Mouse (Mus musculus) stomach, embryonic 16.5 days (tissue): Measurements from ENCODE around the gene Flot2. TPM values are rescaled to one million over a fixed set of nuclear protein-coding genes. Genes with fewer than 3 reads are reported as not detected.

Source experiments
- microRNA counts: library from miRNA; unstranded; fragments of <30 nt; microRNA quantifications from one replicate; lab custom pipeline; 2016
- microRNA-seq: library from miRNA; unstranded; fragments of <30 nt; microRNA quantifications from one replicate; pipeline ENCODE4, GENCODE M21; 2016
- polyA plus RNA-seq: library from polyadenylated mRNA; unstranded; fragments of >200 nt; fragmentation: Nextera tagmentation; extraction: Ambion mirVana; gene quantifications from 2 replicates; pipeline ENCODE4 v1.2.1, GENCODE M21; 2015

Flot2 gene
- polyA plus RNA-seq, 1 experiment from 2014 or later = 59.0 TPM

MicroRNAs within 50 kb of the gene (microRNA counts, 519-probe panel; counts per million panel counts)
- microRNA mmu-miR-144 (lab: Ali Mortazavi, UCI) (3,708 counts per million, percentile 86 among the panel's probes with 10 or more counts), microRNA mmu-miR-451 (lab: Ali Mortazavi, UCI) (3,336 counts per million, percentile 77 among the panel's probes with 10 or more counts)

Small RNA genes lying within 50 kb of the gene (microRNA-seq; reads per million reads assigned to microRNA genes)
- 211 reads per million, percentile 62 among the genes with 10 or more reads in this experiment for gene Mir144
- not detected for gene Mir451a
- gene Mir451b = not detected

Other genes with a start within 250 kb of the Flot2 start
- gene Pipox, start 143.8 kb upstream of the Flot2 start, polyA plus RNA-seq = 20.8 and 23.5 TPM in 2 replicates
- 2.0 and 2.3 TPM in 2 replicates for gene Sez6, start 107.1 kb upstream of the Flot2 start, polyA plus RNA-seq
- gene Phf12, start 55.2 kb upstream of the Flot2 start, polyA plus RNA-seq = 10.9 and 11.5 TPM in 2 replicates
- 12.1 and 13.8 TPM in 2 replicates for gene Dhrs13, start 5.7 kb upstream of the Flot2 start, polyA plus RNA-seq
- 28.3 and 29.0 TPM in 2 replicates for gene Eral1, start 42.5 kb downstream of the Flot2 start, polyA plus RNA-seq
- gene Fam222b, start 56.7 kb downstream of the Flot2 start, polyA plus RNA-seq = 9.5 and 11.5 TPM in 2 replicates
- 50.9 and 55.1 TPM in 2 replicates for gene Traf4, start 127.7 kb downstream of the Flot2 start, polyA plus RNA-seq
- 16.7 and 19.0 TPM in 2 replicates for gene Nek8, start 138.7 kb downstream of the Flot2 start, polyA plus RNA-seq
- gene Tlcd1, start 138.8 kb downstream of the Flot2 start, polyA plus RNA-seq = 32.5 and 32.8 TPM in 2 replicates
- 1,025 and 1,263 TPM in 2 replicates for gene Rpl23a, start 145.7 kb downstream of the Flot2 start, polyA plus RNA-seq
- gene Rab34, start 150.5 kb downstream of the Flot2 start, polyA plus RNA-seq = 88.3 and 90.9 TPM in 2 replicates
- gene Proca1, start 155.5 kb downstream of the Flot2 start, polyA plus RNA-seq = 3.1 and 3.7 TPM in 2 replicates
- gene Sdf2, start 207.8 kb downstream of the Flot2 start, polyA plus RNA-seq = 89.2 and 106 TPM in 2 replicates
- gene Supt6, start 208.1 kb downstream of the Flot2 start, polyA plus RNA-seq = 29.3 and 31.7 TPM in 2 replicates
- 72.4 and 80.3 TPM in 2 replicates for gene 2610507B11Rik, start 223.8 kb downstream of the Flot2 start, polyA plus RNA-seq